Mouse (Mus musculus): ENCODE results near the gene Zfp454.

Gene Zfp454

GRCm38 (mm10) chr11:50841023-50841735, 46.3 kb downstream of the Zfp454 start, which contains the start of gene Zfp879:
Gene Zfp879, minus strand, starts transcription at chr11:50841552.
- peak; percentile 99 for DNase-seq

- DNase-seq = peak; percentile 6
Observed at GRCm38 (mm10) chr11:50835727-50836126, 51.7 kb downstream of the Zfp454 start.

- peak; percentile 98 for DNase-seq
Observed at GRCm38 (mm10) chr11:50827010-50827953, 60.2 kb downstream of the Zfp454 start, which contains the start of gene Zfp354c. Gene Zfp354c, minus strand, starts transcription at chr11:50827724.

GRCm38 (mm10) chr11:50826214-50826613, 61.2 kb downstream of the Zfp454 start:
- no peak for DNase-seq

All from heart, adult 11 months (tissue).